Mouse (Mus musculus) forebrain, postnatal 0 days (tissue): ENCODE measurements at regions not wholly inside any gene's neighbourhood (a gene's known extent, or its start where the extent isn't known, plus 50 kb on each side); places are given as distances from the start of the nearest gene placed in this dataset.

ENCODE experiments used
- ATAC-seq: fragments of 200-750 bp; cut with Nextera tagmentation; 2 replicates; pipeline ENCODE4 v1.8.0; 2017; ENCODE audit warnings: mild to moderate bottlenecking, moderate library complexity
- DNase-seq: peaks from one replicate; pipeline ENCODE4 v3.0.0-alpha.2; 2015
- H3K27ac ChIP-seq: fragments of 300-500 bp; sonication (generic); 2 replicates; pipeline ENCODE4 v1.5.1; 2014; ENCODE audit warnings: low read depth, mild to moderate bottlenecking, antibody characterized with exemption, low read length, moderate library complexity, mixed read lengths
- H3K27me3 ChIP-seq: fragments of 300-500 bp; sonication (generic); 2 replicates; pipeline ENCODE4 v1.6.1; 2014; ENCODE audit warnings: mild to moderate bottlenecking, low read length, mixed read lengths; ENCODE audit not compliant: insufficient read depth
- H3K36me3 ChIP-seq: fragments of 300-500 bp; sonication (generic); 2 replicates; pipeline ENCODE4 v1.6.1; 2014; ENCODE audit warnings: mild to moderate bottlenecking, moderate library complexity; ENCODE audit not compliant: insufficient read depth
- H3K4me1 ChIP-seq: fragments of 300-500 bp; sonication (generic); 2 replicates; pipeline ENCODE4 v1.6.1; 2014; ENCODE audit warnings: antibody characterized with exemption; ENCODE audit not compliant: insufficient read depth
- H3K4me2 ChIP-seq: fragments of 300-500 bp; sonication (generic); 2 replicates; pipeline ENCODE4 v1.6.1; 2014; ENCODE audit warnings: low read depth, mild to moderate bottlenecking, moderate library complexity
- H3K4me3 ChIP-seq: fragments of 300-500 bp; sonication (generic); 2 replicates; pipeline ENCODE4 v1.5.1; 2014; ENCODE audit warnings: low read depth, low read length, mixed read lengths
- H3K9ac ChIP-seq: fragments of 300-500 bp; sonication (generic); 2 replicates; pipeline ENCODE4 v1.6.1; 2014; ENCODE audit warnings: mild to moderate bottlenecking
- H3K9me3 ChIP-seq: fragments of 300-500 bp; sonication (generic); 2 replicates; pipeline ENCODE4 v1.6.1; 2016; ENCODE audit warnings: low read length
- CTCF ChIP-seq: sonication (generic); IDR thresholded peaks from 2 replicates; pipeline ENCODE4 v1.5.1; 2016; ENCODE audit warnings: antibody characterized with exemption, control low read depth, low read depth
- WGBS: fragments of 180-500 bp; shearing (Covaris S2); extraction: QIAGEN DNeasy Blood & Tissue Kit; methylation state at CpG from one replicate; pipeline ENCODE4 v1.1.7; 2014; 5-methylcytosine and 5-hydroxymethylcytosine counted together

DNA sequence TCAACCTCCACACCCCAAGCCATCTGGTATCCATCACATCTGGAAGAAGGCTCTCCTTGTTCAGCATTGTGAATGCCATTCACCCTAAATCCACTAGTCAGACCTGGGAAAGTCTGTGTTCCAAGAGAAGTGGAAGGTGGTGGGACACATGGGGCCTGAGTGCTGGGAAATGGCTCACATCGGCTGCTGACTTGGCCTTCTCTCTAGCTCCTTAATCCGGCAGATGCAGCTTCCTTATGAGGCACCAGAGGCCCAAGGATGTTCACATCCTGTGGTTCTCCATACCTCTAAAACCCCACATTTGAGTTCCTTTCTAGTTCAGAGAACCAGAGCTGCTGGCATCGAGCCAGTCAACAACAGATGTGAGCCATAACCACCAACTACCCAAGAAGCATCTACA is 142.9 kb downstream of the Dad1 start:
- no peaks in the 10 kb centered on the region for H3K9me3 ChIP-seq
- H3K36me3 ChIP-seq, result no peaks in the 10 kb centered on the region
- no peak for TF ChIP-seq CTCF
- H3K27me3 ChIP-seq, result no peaks in the 10 kb centered on the region
- no peak overlapping the region for H3K9ac ChIP-seq
- H3K4me2 ChIP-seq, result no peak overlapping the region
- H3K4me3 ChIP-seq, result no peak overlapping the region
- no peak for ATAC-seq
- DNase-seq, result no peak
- H3K4me1 ChIP-seq, result no peaks in the 10 kb centered on the region
- WGBS, result 81% methylated on average over 3 of the region's 3 CpGs
- no peak overlapping the region for H3K27ac ChIP-seq

DNA sequence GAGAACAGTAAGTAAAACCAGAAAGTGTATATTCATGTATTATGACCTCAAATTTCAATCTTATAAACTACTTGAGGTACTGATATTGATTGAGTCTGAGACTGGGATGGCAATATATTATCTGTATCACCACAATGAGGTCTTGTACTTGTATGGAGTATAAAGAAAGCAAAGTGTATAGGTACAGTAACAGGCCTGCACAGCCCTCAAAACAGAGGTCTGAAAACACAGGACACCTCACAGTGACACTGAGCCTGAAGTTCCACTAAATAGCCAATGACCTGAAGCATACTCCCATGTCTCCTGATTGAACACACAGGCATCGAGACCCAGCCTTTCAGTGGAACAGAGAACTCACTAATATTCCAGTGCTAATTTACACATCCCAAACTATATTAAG is 144.8 kb downstream of the Dad1 start:
- no peak for DNase-seq
- 68% methylated on average over 1 of the region's 1 CpGs for WGBS
- Histone ChIP-seq H3K4me3 (no peak overlapping the region), H3K4me2 (no peak overlapping the region), H3K36me3 (no peaks in the 10 kb centered on the region), H3K27me3 (no peaks in the 10 kb centered on the region), H3K9me3 (no peaks in the 10 kb centered on the region), H3K9ac (no peak overlapping the region), H3K27ac (no peak overlapping the region), H3K4me1 (no peaks in the 10 kb centered on the region)
- ATAC-seq, result no peak
- no peak for TF ChIP-seq CTCF

DNA sequence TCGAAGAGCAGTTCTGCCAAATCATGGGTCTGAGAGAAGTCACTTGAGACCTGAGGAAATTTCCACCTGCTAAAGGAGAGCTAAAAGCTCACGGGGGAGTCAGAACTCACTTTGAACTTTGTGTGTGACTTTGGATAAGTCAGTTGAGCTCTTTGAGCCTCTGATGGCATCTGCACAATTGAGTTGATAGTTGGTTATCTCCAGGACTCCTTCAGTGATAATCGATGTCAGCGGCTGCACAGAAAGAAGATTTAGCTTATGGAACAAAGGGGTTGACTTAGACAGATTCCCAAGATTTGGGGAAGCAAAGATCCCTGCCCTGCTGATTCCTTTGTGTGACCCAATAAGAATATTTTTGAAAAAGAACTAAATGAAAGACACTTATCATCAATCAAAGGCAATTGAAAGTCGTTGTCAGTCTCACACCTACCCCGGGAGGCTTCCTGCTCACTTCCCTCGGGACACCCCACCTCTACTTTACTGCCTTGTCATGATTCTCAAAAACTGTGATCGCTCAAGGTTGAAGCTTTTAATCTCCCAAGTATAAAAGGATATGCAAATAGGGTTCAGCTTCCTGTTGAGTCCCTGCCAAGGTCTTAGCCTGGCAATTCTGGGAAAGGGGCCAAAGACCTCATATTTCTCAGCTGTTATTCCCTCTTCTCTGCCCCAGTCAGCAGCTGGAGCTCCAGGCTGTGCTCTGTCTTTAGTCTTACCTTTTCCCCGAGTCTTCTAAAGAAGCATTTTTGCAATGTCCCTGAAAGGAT is 145.4 kb downstream of the Dad1 start:
- TF ChIP-seq CTCF, result no peak
- no peak overlapping the region for H3K9ac ChIP-seq
- peak; percentile 70; the same call in 1 of the 2 replicates for ATAC-seq
- H3K27ac ChIP-seq, result no peak overlapping the region
- H3K36me3 ChIP-seq, result no peaks in the 10 kb centered on the region
- WGBS, result 15% methylated on average over 9 of the region's 9 CpGs
- no peaks in the 10 kb centered on the region for H3K9me3 ChIP-seq
- H3K4me3 ChIP-seq, result no peak overlapping the region
- H3K4me1 ChIP-seq, result no peaks in the 10 kb centered on the region
- peak; percentile 66 for DNase-seq
- H3K4me2 ChIP-seq, result no peak overlapping the region
- H3K27me3 ChIP-seq, result no peaks in the 10 kb centered on the region

DNA sequence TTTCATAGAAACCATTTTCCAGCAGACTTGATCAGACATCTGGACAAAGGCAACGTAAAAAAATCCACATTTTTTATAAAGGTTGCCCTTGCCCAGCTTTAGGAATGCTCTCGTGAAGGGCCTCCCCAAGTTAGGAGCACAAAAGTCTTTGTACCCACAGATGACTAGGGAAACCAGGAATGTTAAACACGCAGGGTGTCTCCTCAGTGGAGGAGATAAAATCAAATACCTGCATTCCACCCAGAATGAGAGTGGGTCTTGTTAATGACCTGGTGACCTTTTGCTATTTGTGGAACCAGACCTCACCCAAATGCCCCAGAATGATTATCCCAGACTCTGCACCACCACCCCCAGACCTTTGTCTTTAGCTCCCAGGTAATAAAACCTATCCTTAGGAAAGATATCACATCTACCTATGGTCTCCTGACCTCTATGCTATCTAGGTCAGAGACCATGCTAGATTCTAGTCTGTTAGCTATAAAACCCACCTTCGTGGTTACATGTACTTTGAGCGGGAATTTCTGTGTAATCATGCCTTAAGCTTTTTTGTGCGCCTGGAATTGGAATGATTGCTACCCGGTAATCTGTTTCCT is 146.6 kb downstream of the Dad1 start:
- 85% methylated on average over 7 of the region's 7 CpGs for WGBS
- ATAC-seq, result no peak
- H3K27me3 ChIP-seq, result no peaks in the 10 kb centered on the region
- no peak overlapping the region for H3K4me2 ChIP-seq
- DNase-seq, result no peak
- H3K4me1 ChIP-seq, result no peaks in the 10 kb centered on the region
- H3K36me3 ChIP-seq, result no peaks in the 10 kb centered on the region
- no peak for TF ChIP-seq CTCF
- no peaks in the 10 kb centered on the region for H3K9me3 ChIP-seq
- H3K4me3 ChIP-seq, result no peak overlapping the region
- no peak overlapping the region for H3K27ac ChIP-seq
- H3K9ac ChIP-seq, result no peak overlapping the region

DNA sequence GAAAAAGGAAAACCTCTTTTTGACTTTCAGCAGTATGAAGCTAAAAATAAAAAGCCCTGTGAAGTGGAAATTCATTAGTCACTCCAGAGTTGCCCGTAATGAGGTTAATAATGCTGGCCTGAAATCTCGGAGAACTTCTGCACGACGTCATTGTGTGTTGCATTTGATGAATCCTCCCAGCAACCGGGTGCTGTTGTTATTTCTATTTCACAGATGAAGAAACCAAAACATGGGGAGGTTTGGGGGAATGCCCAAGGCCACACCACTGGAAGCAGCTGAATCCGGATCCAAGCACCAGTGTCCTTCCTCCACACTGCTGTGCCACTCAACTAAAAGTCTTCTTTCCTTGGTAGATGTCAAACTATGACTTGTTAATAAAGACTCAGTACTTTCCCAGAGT is 149.7 kb downstream of the Dad1 start:
- H3K9ac ChIP-seq, result no peak overlapping the region
- no peaks in the 10 kb centered on the region for H3K36me3 ChIP-seq
- no peaks in the 10 kb centered on the region for H3K27me3 ChIP-seq
- no peaks in the 10 kb centered on the region for H3K9me3 ChIP-seq
- no peak overlapping the region for H3K27ac ChIP-seq
- ATAC-seq, result no peak
- H3K4me1 ChIP-seq, result no peaks in the 10 kb centered on the region
- no peak for TF ChIP-seq CTCF
- H3K4me2 ChIP-seq, result no peak overlapping the region
- no peak for DNase-seq
- 58% methylated on average over 6 of the region's 6 CpGs for whole genome bisulfite sequencing
- no peak overlapping the region for H3K4me3 ChIP-seq

DNA sequence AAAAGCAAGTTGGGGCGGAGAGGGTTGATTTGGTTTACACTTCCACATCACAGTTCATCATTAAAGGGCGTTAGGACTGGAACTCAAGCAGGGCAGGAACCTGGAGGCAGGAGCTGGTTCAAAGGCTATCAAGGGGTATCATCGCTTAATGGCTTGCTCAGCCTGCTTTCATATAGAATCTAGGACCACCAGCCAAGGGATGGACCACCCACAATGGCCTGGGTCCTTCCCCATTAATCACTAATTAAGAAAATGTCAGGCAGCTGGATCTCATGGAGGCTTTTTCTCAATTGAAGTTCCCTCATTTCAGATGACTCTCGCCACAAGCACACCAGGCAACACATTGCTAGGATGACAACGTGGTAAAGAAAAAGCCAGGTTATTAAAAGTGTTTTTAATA is 150.4 kb downstream of the Dad1 start:
- ATAC-seq (no peak), DNase-seq (no peak)
- Histone ChIP-seq H3K9ac (no peak overlapping the region), H3K27me3 (no peaks in the 10 kb centered on the region), H3K4me1 (no peaks in the 10 kb centered on the region), H3K9me3 (no peaks in the 10 kb centered on the region), H3K27ac (no peak overlapping the region), H3K4me3 (no peak overlapping the region), H3K36me3 (no peaks in the 10 kb centered on the region), H3K4me2 (no peak overlapping the region)
- 69% methylated on average over 5 of the region's 5 CpGs for WGBS
- no peak for TF ChIP-seq CTCF

DNA sequence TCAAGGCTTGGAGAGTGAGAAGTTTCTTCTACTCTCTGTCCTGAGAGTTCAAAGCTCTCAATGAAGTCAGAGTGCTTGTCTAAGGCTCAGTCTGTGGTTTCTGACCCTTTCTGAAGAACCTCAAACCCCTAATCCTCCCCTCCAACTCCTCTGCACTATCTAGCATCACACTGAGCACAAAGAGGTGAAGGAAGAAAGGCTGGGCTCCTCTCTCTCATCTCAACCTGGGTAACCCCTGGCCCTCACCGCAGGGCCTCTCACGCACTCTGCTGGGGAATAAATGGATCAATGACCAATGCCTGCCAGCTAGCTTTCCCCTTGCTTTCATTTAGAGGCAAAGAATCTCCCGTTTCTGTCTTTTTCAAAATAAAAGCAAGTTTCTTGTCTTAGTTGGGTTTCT is 150.8 kb downstream of the Dad1 start:
- Histone ChIP-seq H3K9me3 (no peaks in the 10 kb centered on the region), H3K4me2 (no peak overlapping the region), H3K9ac (no peak overlapping the region), H3K4me3 (no peak overlapping the region), H3K4me1 (no peaks in the 10 kb centered on the region), H3K27ac (no peak overlapping the region), H3K36me3 (no peaks in the 10 kb centered on the region), H3K27me3 (no peaks in the 10 kb centered on the region)
- DNase-seq, result no peak
- TF ChIP-seq CTCF, result no peak
- ATAC-seq, result no peak
- WGBS, result 70% methylated on average over 3 of the region's 3 CpGs
